Mouse (Mus musculus) hindbrain, embryonic 10.5 days (tissue): ENCODE measurements around the gene Ccnq. TPM values are rescaled to one million over a fixed set of nuclear protein-coding genes. Genes with fewer than 3 reads are reported as not detected.
A peak's percentile ranks its signal among the peaks of the same experiment; 100 is the strongest.

Experiments
- DNase-seq: peaks from one replicate; pipeline ENCODE4 v3.0.0-alpha.2; 2017; ENCODE audit warnings: low spot score
- H3K27ac ChIP-seq: fragments of 300-500 bp; sonication (generic); 2 replicates; pipeline ENCODE4 v1.5.1; 2016; ENCODE audit warnings: mild to moderate bottlenecking, moderate library complexity
- H3K27me3 ChIP-seq: fragments of 300-500 bp; sonication (generic); 2 replicates; pipeline ENCODE4 v1.6.1; 2016; ENCODE audit warnings: mild to moderate bottlenecking; ENCODE audit not compliant: poor library complexity, insufficient read depth, severe bottlenecking
- H3K36me3 ChIP-seq: fragments of 300-500 bp; sonication (generic); 2 replicates; pipeline ENCODE4 v1.6.1; 2016; ENCODE audit warnings: mild to moderate bottlenecking, moderate library complexity
- H3K4me1 ChIP-seq: fragments of 300-500 bp; sonication (generic); replicated peaks from 2 replicates; pipeline ENCODE4 v1.6.1; 2016; ENCODE audit warnings: mild to moderate bottlenecking
- H3K4me3 ChIP-seq: fragments of 300-500 bp; sonication (generic); 2 replicates; pipeline ENCODE4 v1.5.1; 2016; ENCODE audit warnings: mild to moderate bottlenecking, moderate library complexity
- H3K9me3 ChIP-seq: fragments of 300-500 bp; sonication (generic); 2 replicates; pipeline ENCODE4 v1.6.1; 2016; ENCODE audit warnings: mild to moderate bottlenecking, moderate library complexity
- WGBS: fragments of 180-500 bp; shearing (Covaris S2); methylation state at CpG from one replicate; pipeline ENCODE4 v1.1.7; 2016; 5-methylcytosine and 5-hydroxymethylcytosine counted together
- polyA plus RNA-seq: library from polyadenylated mRNA; unstranded; fragments of >200 nt; fragmentation: Nextera tagmentation; extraction: Ambion mirVana; gene quantifications from 2 replicates; pipeline ENCODE4 v1.2.1, GENCODE M21; 2016

Gene Ccnq
- polyA plus RNA-seq, 1 experiment from 2014 or later = 37.9 TPM

- Histone ChIP-seq H3K27me3 (no peaks in the 10 kb centered on the region), H3K36me3 (peaks cover 17% of the 10 kb centered on the region), H3K9me3 (no peaks in the 10 kb centered on the region), H3K4me3 (no peak overlapping the region), H3K27ac (no peak overlapping the region), H3K4me1 (peaks cover 16% of the 10 kb centered on the region)
- DNase-seq = no peak
- 72% methylated on average over 1 of the region's 1 CpGs for WGBS
Measured at GRCm38 (mm10) chr11:78753183-78753582, 1.7 kb upstream of the Ccnq start.

GRCm38 (mm10) chr11:78751843-78752203 is 294 bp upstream of the Ccnq start:
- Histone ChIP-seq H3K36me3 (peaks cover 23% of the 10 kb centered on the region), H3K4me3 (peak overlapping the region; percentile 72), H3K27me3 (no peaks in the 10 kb centered on the region), H3K4me1 (peaks cover 16% of the 10 kb centered on the region), H3K9me3 (no peaks in the 10 kb centered on the region), H3K27ac (peak overlapping the region; percentile 90)
- 14% methylated on average over 2 of the region's 2 CpGs for WGBS
- no peak for DNase-seq

GRCm38 (mm10) chr11:78746264-78746663 is 5.3 kb downstream of the Ccnq start:
- Histone ChIP-seq H3K27me3 (peaks cover 5% of the 10 kb centered on the region; the same call in 1 of the 2 replicates), H3K27ac (no peak overlapping the region), H3K4me3 (no peak overlapping the region), H3K36me3 (peaks cover 23% of the 10 kb centered on the region), H3K9me3 (no peaks in the 10 kb centered on the region), H3K4me1 (peaks cover 9% of the 10 kb centered on the region)
- 91% methylated on average over 7 of the region's 7 CpGs for WGBS
- DNase-seq = no peak

- Histone ChIP-seq H3K27ac (no peak overlapping the region), H3K36me3 (peaks cover 23% of the 10 kb centered on the region), H3K4me1 (peaks cover under 1% of the 10 kb centered on the region), H3K27me3 (peaks cover 11% of the 10 kb centered on the region), H3K4me3 (no peak overlapping the region), H3K9me3 (no peaks in the 10 kb centered on the region)
- DNase-seq = no peak
- whole genome bisulfite sequencing = 78% methylated on average over 4 of the region's 4 CpGs
Measured at GRCm38 (mm10) chr11:78745475-78745874, 6.1 kb downstream of the Ccnq start.

GRCm38 (mm10) chr11:78742461-78742860 is 9.1 kb downstream of the Ccnq start:
- 69% methylated on average over 3 of the region's 3 CpGs for whole genome bisulfite sequencing
- Histone ChIP-seq H3K27me3 (peaks cover 40% of the 10 kb centered on the region), H3K9me3 (no peaks in the 10 kb centered on the region), H3K4me1 (peaks cover 2% of the 10 kb centered on the region; the same call in 1 of the 2 replicates), H3K27ac (no peak overlapping the region), H3K36me3 (no peaks in the 10 kb centered on the region), H3K4me3 (no peak overlapping the region)
- no peak for DNase-seq

DNA sequence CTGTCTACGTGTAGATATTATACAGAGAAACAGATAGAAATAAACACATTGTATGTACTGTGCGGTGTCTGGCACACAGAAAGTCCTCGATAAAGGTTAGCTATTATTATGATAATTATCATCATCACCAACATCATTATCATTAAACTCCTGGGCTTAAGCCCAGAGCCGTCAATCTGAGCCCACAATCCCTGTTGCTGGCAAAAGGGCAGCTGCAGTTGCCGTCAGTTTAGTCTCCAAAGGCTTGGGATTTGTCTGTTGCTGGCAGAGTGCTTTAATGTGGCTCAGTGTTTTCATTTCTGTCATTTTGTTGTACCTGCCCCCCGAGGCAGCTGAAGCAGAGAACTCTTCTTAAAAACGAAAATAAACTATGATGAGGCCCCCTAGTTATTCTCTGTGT is 9.6 kb downstream of the Ccnq start:
- no peak overlapping the region for H3K4me3 ChIP-seq
- no peak for DNase-seq
- H3K27ac ChIP-seq = no peak overlapping the region
- H3K27me3 ChIP-seq = peaks cover 40% of the 10 kb centered on the region
- WGBS = 71% methylated on average over 7 of the region's 7 CpGs
- no peaks in the 10 kb centered on the region for H3K36me3 ChIP-seq
- H3K9me3 ChIP-seq = no peaks in the 10 kb centered on the region
- H3K4me1 ChIP-seq = peaks cover 7% of the 10 kb centered on the region

- no peak for DNase-seq
- Histone ChIP-seq H3K27me3 (peaks cover 59% of the 10 kb centered on the region), H3K4me3 (no peak overlapping the region)
Measured at GRCm38 (mm10) chr11:78739361-78739760, 12.2 kb downstream of the Ccnq start.

GRCm38 (mm10) chr11:78736877-78737408 is 14.6 kb downstream of the Ccnq start:
- 43% methylated on average over 3 of the region's 3 CpGs for WGBS
- no peaks in the 10 kb centered on the region for H3K36me3 ChIP-seq
- H3K4me3 ChIP-seq = no peak overlapping the region
- H3K4me1 ChIP-seq = peaks cover 13% of the 10 kb centered on the region
- peaks cover 62% of the 10 kb centered on the region for H3K27me3 ChIP-seq
- no peak overlapping the region for H3K27ac ChIP-seq
- no peaks in the 10 kb centered on the region for H3K9me3 ChIP-seq
- DNase-seq = no peak

More at GRCm38 (mm10) chr11:78739361-78739760, 12.2 kb downstream of the Ccnq start:
- H3K9me3 ChIP-seq = no peaks in the 10 kb centered on the region
- H3K4me1 ChIP-seq = peaks cover 13% of the 10 kb centered on the region
- H3K36me3 ChIP-seq = no peaks in the 10 kb centered on the region
- H3K27ac ChIP-seq = no peak overlapping the region

DNA sequence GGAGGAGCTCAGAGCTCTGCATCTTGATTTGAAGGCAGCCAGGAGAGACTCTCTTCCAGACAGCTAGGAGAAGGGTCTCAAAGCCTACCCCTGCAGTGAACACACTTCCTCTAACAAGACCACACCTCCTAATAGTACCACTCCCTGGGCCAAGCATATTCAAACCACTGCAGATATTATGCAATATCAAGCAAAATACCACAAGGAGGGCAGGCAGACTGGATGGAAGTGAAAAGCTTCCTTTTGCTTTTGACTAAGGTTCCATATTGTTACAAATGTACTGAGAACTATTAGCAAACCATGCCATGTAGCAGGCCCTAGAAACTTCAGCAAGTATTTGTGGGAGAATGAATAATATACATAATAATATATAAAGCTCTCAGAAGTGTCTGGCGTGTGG is 16.4 kb downstream of the Ccnq start:
- no peak for DNase-seq
- peaks cover 52% of the 10 kb centered on the region for H3K27me3 ChIP-seq
- no peaks in the 10 kb centered on the region for H3K9me3 ChIP-seq
- 94% methylated on average over 1 of the region's 1 CpGs for WGBS
- no peak overlapping the region for H3K27ac ChIP-seq
- H3K4me1 ChIP-seq = peaks cover 13% of the 10 kb centered on the region
- H3K4me3 ChIP-seq = no peak overlapping the region
- H3K36me3 ChIP-seq = no peaks in the 10 kb centered on the region

- no peak overlapping the region for H3K4me3 ChIP-seq
- 87% methylated on average over 6 of the region's 6 CpGs for WGBS
- H3K9me3 ChIP-seq = no peaks in the 10 kb centered on the region
- no peak for DNase-seq
- no peaks in the 10 kb centered on the region for H3K36me3 ChIP-seq
- H3K4me1 ChIP-seq = peaks cover 13% of the 10 kb centered on the region
- no peak overlapping the region for H3K27ac ChIP-seq
- H3K27me3 ChIP-seq = peaks cover 28% of the 10 kb centered on the region
Measured at GRCm38 (mm10) chr11:78732619-78733018, 18.9 kb downstream of the Ccnq start.

DNA sequence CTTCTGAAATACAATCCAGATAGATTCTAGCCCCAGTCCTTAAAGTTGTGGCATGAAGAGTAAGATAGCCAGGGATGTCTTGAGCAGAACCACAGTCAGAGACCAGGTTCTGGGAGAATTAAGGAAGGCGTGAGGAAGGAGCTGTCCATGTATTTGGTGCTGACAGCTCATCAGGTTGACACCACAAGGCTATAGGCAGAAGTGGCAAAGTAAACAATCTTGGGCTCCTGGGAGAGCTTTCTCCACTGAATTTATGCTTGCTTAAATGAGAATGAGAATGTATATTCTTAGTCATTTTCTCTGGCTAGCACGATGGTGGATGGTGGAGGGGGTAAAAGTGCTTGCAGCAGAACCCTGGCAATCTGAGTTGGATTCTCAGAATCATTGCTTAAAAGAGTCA is 20.6 kb downstream of the Ccnq start:
- WGBS = 31% methylated on average over 2 of the region's 2 CpGs
- no peaks in the 10 kb centered on the region for H3K9me3 ChIP-seq
- no peaks in the 10 kb centered on the region for H3K36me3 ChIP-seq
- peaks cover 23% of the 10 kb centered on the region for H3K27me3 ChIP-seq
- no peak for DNase-seq
- H3K27ac ChIP-seq = no peak overlapping the region
- no peak overlapping the region for H3K4me3 ChIP-seq
- no peaks in the 10 kb centered on the region for H3K4me1 ChIP-seq

GRCm38 (mm10) chr11:78728041-78728440 is 23.5 kb downstream of the Ccnq start:
- Histone ChIP-seq H3K4me3 (no peak overlapping the region), H3K27me3 (no peaks in the 10 kb centered on the region), H3K9me3 (no peaks in the 10 kb centered on the region), H3K27ac (no peak overlapping the region), H3K36me3 (no peaks in the 10 kb centered on the region), H3K4me1 (no peaks in the 10 kb centered on the region)
- WGBS = 77% methylated on average over 4 of the region's 4 CpGs
- DNase-seq = no peak

GRCm38 (mm10) chr11:78726366-78726765 is 25.2 kb downstream of the Ccnq start:
- WGBS = 85% methylated on average over 3 of the region's 3 CpGs

DNA sequence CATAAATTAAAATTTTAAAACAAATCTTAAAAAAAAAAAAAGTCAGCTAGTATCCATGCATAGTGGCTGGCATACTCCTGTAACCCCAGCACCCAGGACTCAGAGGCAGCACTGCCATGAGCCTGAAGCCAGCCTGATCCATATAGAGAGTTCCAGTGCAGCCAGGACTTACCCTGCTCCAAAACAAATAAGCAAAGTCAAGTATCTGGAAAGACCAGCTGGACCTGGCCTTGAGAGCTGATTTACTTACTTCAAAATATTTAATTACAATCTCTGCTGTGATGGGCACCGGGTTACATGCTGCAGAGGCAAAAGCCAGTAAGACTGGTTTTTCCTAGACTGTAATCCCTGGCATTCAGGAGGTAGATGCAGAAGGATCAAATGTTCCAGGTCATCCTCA is 26.7 kb downstream of the Ccnq start:
- H3K4me3 ChIP-seq = no peak overlapping the region
- H3K4me1 ChIP-seq = no peaks in the 10 kb centered on the region
- H3K27ac ChIP-seq = no peak overlapping the region
- DNase-seq = no peak
- no peaks in the 10 kb centered on the region for H3K9me3 ChIP-seq
- no peaks in the 10 kb centered on the region for H3K36me3 ChIP-seq
- H3K27me3 ChIP-seq = no peaks in the 10 kb centered on the region
- 84% methylated on average over 1 of the region's 1 CpGs for WGBS

More at GRCm38 (mm10) chr11:78726366-78726765, 25.2 kb downstream of the Ccnq start:
- H3K27ac ChIP-seq = no peak overlapping the region
- H3K4me1 ChIP-seq = no peaks in the 10 kb centered on the region
- H3K9me3 ChIP-seq = no peaks in the 10 kb centered on the region
- no peaks in the 10 kb centered on the region for H3K36me3 ChIP-seq
- no peaks in the 10 kb centered on the region for H3K27me3 ChIP-seq
- no peak overlapping the region for H3K4me3 ChIP-seq
- no peak for DNase-seq
